In genomic region chr1:171277736-171278135, GRCm38 (mm10) we compare ENCODE assay signal across 23 mouse cellular contexts. TPM values are rescaled to one million over a fixed set of nuclear protein-coding genes. Genes with fewer than 3 reads are reported as not detected.
A peak's percentile ranks its signal among the peaks of the same experiment; 100 is the strongest.
DNase-seq lines count a peak whose midpoint lies in the region; ATAC-seq lines count a peak whose summit lies in the region.
"Had no signal": no experiment of that assay in that cellular context is flagged by ENCODE, and none has a peak within 500 bp of the region (broad histone marks: within the 10 kb centered on the region; RNA-seq: fewer than 3 reads in every experiment).

No protein-coding gene starts in this region.

- H3K4me1 ChIP-seq in heart, embryonic 13.5 days = peaks cover 28% of the 10 kb centered on the region
- H3K4me1 ChIP-seq in heart, embryonic 11.5 days (ENCODE audit: control insufficient read depth, insufficient read depth, low read length) = peaks cover 6% of the 10 kb centered on the region; the same call in 1 of the 2 replicates

- H3K36me3 ChIP-seq in heart, embryonic 13.5 days = peaks cover 76% of the 10 kb centered on the region
- peaks cover 33% of the 10 kb centered on the region for H3K36me3 ChIP-seq in heart, embryonic 11.5 days (ENCODE audit: control insufficient read depth, insufficient read depth, low read length)

- H3K9ac ChIP-seq in heart, embryonic 13.5 days = no peak overlapping the region
- H3K9ac ChIP-seq in heart, embryonic 11.5 days (ENCODE audit: low read depth, low read length) = no peak overlapping the region
- H3K9ac ChIP-seq: embryonic facial prominence, embryonic 13.5 days; hindbrain, embryonic 12.5 days had no signal

- no peaks in the 10 kb centered on the region for H3K27me3 ChIP-seq in heart, embryonic 13.5 days (replicated peaks)
- H3K27me3 ChIP-seq in heart, embryonic 11.5 days (ENCODE audit: control insufficient read depth, insufficient read depth, low read length) = no peaks in the 10 kb centered on the region
- H3K27me3 ChIP-seq: embryonic facial prominence, embryonic 13.5 days; hindbrain, embryonic 12.5 days had no signal

- no peak overlapping the region for H3K27ac ChIP-seq in heart, embryonic 13.5 days (replicated peaks)
- H3K27ac ChIP-seq in heart, embryonic 11.5 days (ENCODE audit: low read depth, low read length) = no peak overlapping the region
- H3K27ac ChIP-seq: embryonic facial prominence, embryonic 13.5 days; forebrain, embryonic 10.5 days; hindbrain, embryonic 12.5 days had no signal

- no peaks in the 10 kb centered on the region for H3K9me3 ChIP-seq in heart, embryonic 13.5 days
- H3K9me3 ChIP-seq in heart, embryonic 11.5 days (replicated peaks; ENCODE audit: control insufficient read depth, low read length) = no peaks in the 10 kb centered on the region
- H3K9me3 ChIP-seq: embryonic facial prominence, embryonic 13.5 days; forebrain, embryonic 10.5 days; G1E; hindbrain, embryonic 12.5 days had no signal

- WGBS in heart, embryonic 13.5 days = 90% methylated on average over 10 of the region's 10 CpGs
- WGBS in heart, embryonic 11.5 days (ENCODE audit: insufficient replicate concordance) = 92% methylated on average over 10 of the region's 10 CpGs

- peak overlapping the region; percentile 83; the same call in 1 of the 2 replicates for H3K4me2 ChIP-seq in heart, embryonic 13.5 days
- no peak overlapping the region for H3K4me2 ChIP-seq in heart, embryonic 11.5 days
- H3K4me2 ChIP-seq: embryonic facial prominence, embryonic 13.5 days; hindbrain, embryonic 12.5 days had no signal

- ATAC-seq in heart, embryonic 13.5 days (ENCODE audit: extremely low read depth, insufficient number of reproducible peaks, low FRiP score, low TSS enrichment) = no peak
- ATAC-seq in heart, embryonic 11.5 days (replicated peaks; ENCODE audit: insufficient number of reproducible peaks, low FRiP score, low TSS enrichment) = no peak
- ATAC-seq: CD4-positive, CD25-positive, alpha-beta regulatory T cell, adult 4 months; forebrain, embryonic 16.5 days; hindbrain, embryonic 16.5 days had no signal

- no peak overlapping the region for H3K4me3 ChIP-seq in heart, embryonic 13.5 days
- no peak overlapping the region for H3K4me3 ChIP-seq in heart, embryonic 11.5 days (ENCODE audit: low read depth, low read length)
- H3K4me3 ChIP-seq: embryonic facial prominence, embryonic 13.5 days; forebrain, embryonic 10.5 days; hindbrain, embryonic 12.5 days had no signal

- DNase-seq in cerebellum, adult 11-12 months = peak; percentile 7
- no peak for DNase-seq in cerebellum, adult 8-10 months
- peak; percentile 19 for DNase-seq in urinary bladder, adult 2 months (ENCODE audit: low spot score)
- DNase-seq in urinary bladder, postnatal 36 days (ENCODE audit: low spot score in 2 of 2) = no peak
- no peak for DNase-seq in layer of hippocampus, adult 8-10 months (ENCODE audit: low spot score in 2 of 2)
- no peak for DNase-seq in embryo, embryonic 10.5 days (ENCODE audit: low spot score)
- DNase-seq: adrenal gland, postnatal 36 days; B cell, adult 2 months; cerebellum, adult 9-10 months; cerebellum, postnatal 25 days; gastrocnemius, postnatal 10 days; heart, adult 18-20 months; heart, postnatal 10 days; heart, postnatal 4 days had no signal

RNA-seq across cellular contexts. Expression of gene Ppox, which starts 3.2 kb away (rescaled TPM):
- 36.1 and 42.1 TPM in 2 replicates for polyA plus RNA-seq in heart, embryonic 13.5 days (2015; fragmentation: Nextera tagmentation; extraction: Ambion mirVana)
- 59.9 and 60.7 TPM in 2 replicates for polyA plus RNA-seq in heart, embryonic 11.5 days (2014; fragmentation: Nextera tagmentation; extraction: Ambion mirVana)
- polyA plus RNA-seq in urinary bladder, adult 2 months (2012; rRNA removed) = 91.3 and 136 TPM in 2 replicates
- total RNA-seq in layer of hippocampus, adult 8-10 months (2022) = 10 to 100 TPM; 28.5 to 37.1 (median 33.3) TPM

RNA-seq across cellular contexts. Expression of gene B4galt3, which starts 7.6 kb away (rescaled TPM):
- 54.6 and 55.1 TPM in 2 replicates for polyA plus RNA-seq in heart, embryonic 13.5 days (2015; fragmentation: Nextera tagmentation; extraction: Ambion mirVana)
- 48.4 and 49.4 TPM in 2 replicates for polyA plus RNA-seq in heart, embryonic 11.5 days (2014; fragmentation: Nextera tagmentation; extraction: Ambion mirVana)
- 71.4 and 74.6 TPM in 2 replicates for polyA plus RNA-seq in urinary bladder, adult 2 months (2012; rRNA removed)
- total RNA-seq in layer of hippocampus, adult 8-10 months (2022) = 10 to 100 TPM; 63.5 to 76.8 (median 70.2) TPM

RNA-seq across cellular contexts. Expression of gene Usp21, which starts 10.1 kb away (rescaled TPM):
- 48.4 and 52.2 TPM in 2 replicates for polyA plus RNA-seq in heart, embryonic 13.5 days (2015; fragmentation: Nextera tagmentation; extraction: Ambion mirVana)
- 51.2 TPM in 2 replicates for polyA plus RNA-seq in heart, embryonic 11.5 days (2014; fragmentation: Nextera tagmentation; extraction: Ambion mirVana)
- 44.7 and 48.4 TPM in 2 replicates for polyA plus RNA-seq in urinary bladder, adult 2 months (2012; rRNA removed)
- total RNA-seq in layer of hippocampus, adult 8-10 months (2022) = 10 to 100 TPM; 53.7 to 63.6 (median 58.8) TPM

RNA-seq across cellular contexts. Expression of gene Ufc1, which starts 17.1 kb away (rescaled TPM):
- 77.2 and 89.6 TPM in 2 replicates for polyA plus RNA-seq in heart, embryonic 13.5 days (2015; fragmentation: Nextera tagmentation; extraction: Ambion mirVana)
- 90.3 and 92.9 TPM in 2 replicates for polyA plus RNA-seq in heart, embryonic 11.5 days (2014; fragmentation: Nextera tagmentation; extraction: Ambion mirVana)
- 78.1 and 81.2 TPM in 2 replicates for polyA plus RNA-seq in urinary bladder, adult 2 months (2012; rRNA removed)
- 100 to 1,000 TPM; 101 to 113 (median 108) TPM for total RNA-seq in layer of hippocampus, adult 8-10 months (2022)

RNA-seq across cellular contexts. Expression of gene Ndufs2, which starts 26.5 kb away (rescaled TPM):
- polyA plus RNA-seq in heart, embryonic 13.5 days (2015; fragmentation: Nextera tagmentation; extraction: Ambion mirVana) = 424 and 495 TPM in 2 replicates
- polyA plus RNA-seq in heart, embryonic 11.5 days (2014; fragmentation: Nextera tagmentation; extraction: Ambion mirVana) = 446 and 471 TPM in 2 replicates
- 110 and 141 TPM in 2 replicates for polyA plus RNA-seq in urinary bladder, adult 2 months (2012; rRNA removed)
- 100 to 1,000 TPM; 263 to 286 (median 271) TPM for total RNA-seq in layer of hippocampus, adult 8-10 months (2022)

Comparison
In these comparisons a context has a peak if more than half of its experiments do, and no peak if none do; other contexts are left out.
1. DNase-seq: peak in cerebellum, adult 11-12 months (single experiment) and urinary bladder, adult 2 months (single experiment); none in cerebellum, adult 8-10 months (single experiment), urinary bladder, postnatal 36 days (0 of 2), layer of hippocampus, adult 8-10 months (0 of 2) and embryo, embryonic 10.5 days (single experiment).